Mouse (Mus musculus): ENCODE measurements at regions not wholly inside any gene's neighbourhood (a gene's known extent, or its start where the extent isn't known, plus 50 kb on each side); places are given as distances from the start of the nearest gene placed in this dataset.
"Not testable (repeated sequence)": the region's sequence is repeated elsewhere in the genome, so short reads cannot be mapped to it uniquely, and the experiment has no call there.

GRCm38 (mm10) chr10:118603857-118604414 is 163.1 kb downstream of the Ifng start:
- DNase-seq (ENCODE audit: low spot score), result no peak

GRCm38 (mm10) chr10:118605156-118605821 is 164.4 kb downstream of the Ifng start:
- DNase-seq (ENCODE audit: low spot score), result no peak

GRCm38 (mm10) chr10:118607418-118607817 is 166.6 kb downstream of the Ifng start:
- no peak for DNase-seq (ENCODE audit: low spot score)

GRCm38 (mm10) chr10:118608376-118609145 is 167.7 kb downstream of the Ifng start:
- no peak for DNase-seq (ENCODE audit: low spot score)

GRCm38 (mm10) chr10:118609157-118609556 is 168.3 kb downstream of the Ifng start:
- DNase-seq (ENCODE audit: low spot score), result no peak

GRCm38 (mm10) chr10:118610868-118611461 is 170.1 kb downstream of the Ifng start:
- no peak for DNase-seq (ENCODE audit: low spot score)

- DNase-seq (ENCODE audit: low spot score), result no peak
These were observed 171.2 kb downstream of the Ifng start for GRCm38 (mm10) chr10:118612091-118612490.

- DNase-seq (ENCODE audit: low spot score), result no peak
These were observed 172.3 kb downstream of the Ifng start for GRCm38 (mm10) chr10:118613056-118613695.

- no peak for DNase-seq (ENCODE audit: low spot score)
These were observed 173.5 kb downstream of the Ifng start for GRCm38 (mm10) chr10:118614251-118614865.

GRCm38 (mm10) chr10:118615131-118616020 is 174.5 kb downstream of the Ifng start:
- no peak for DNase-seq (ENCODE audit: low spot score)

- no peak for DNase-seq (ENCODE audit: low spot score)
These were observed 175.3 kb downstream of the Ifng start for GRCm38 (mm10) chr10:118616031-118616615.

GRCm38 (mm10) chr10:118617291-118618044 is 176.6 kb downstream of the Ifng start:
- no peak for DNase-seq (ENCODE audit: low spot score)

GRCm38 (mm10) chr10:118618251-118618650 is 177.4 kb downstream of the Ifng start:
- not testable (repeated sequence) for DNase-seq (ENCODE audit: low spot score)

GRCm38 (mm10) chr10:118618766-118619600 is 178.1 kb downstream of the Ifng start:
- no peak for DNase-seq (ENCODE audit: low spot score)

GRCm38 (mm10) chr10:118619601-118620000 is 178.8 kb downstream of the Ifng start:
- DNase-seq (ENCODE audit: low spot score), result no peak

GRCm38 (mm10) chr10:118620611-118621010 is 179.8 kb downstream of the Ifng start:
- DNase-seq (ENCODE audit: low spot score), result no peak

GRCm38 (mm10) chr10:118621546-118621945 is 180.7 kb downstream of the Ifng start:
- no peak for DNase-seq (ENCODE audit: low spot score)

GRCm38 (mm10) chr10:118622131-118622530 is 181.3 kb downstream of the Ifng start:
- no peak for DNase-seq (ENCODE audit: low spot score)

GRCm38 (mm10) chr10:118622916-118623315 is 182.1 kb downstream of the Ifng start:
- no peak for DNase-seq (ENCODE audit: low spot score)

Measured in retina, embryonic 14.5 days (tissue).